Mouse (Mus musculus) kidney, embryonic 15.5 days (tissue): Measurements from ENCODE around the gene Dnm3. TPM values are rescaled to one million over a fixed set of nuclear protein-coding genes. Genes with fewer than 3 reads are reported as not detected.

Source experiments
- ATAC-seq: fragments of 200-750 bp; cut with Nextera tagmentation; replicated peaks from 2 replicates; pipeline ENCODE4 v1.8.0; 2017; ENCODE audit warnings: moderate TSS enrichment; ENCODE audit not compliant: low FRiP score
- H3K27ac ChIP-seq: fragments of 300-500 bp; sonication (generic); 2 replicates; pipeline ENCODE4 v1.5.1; 2015; ENCODE audit warnings: mild to moderate bottlenecking, inconsistent platforms
- H3K27me3 ChIP-seq: fragments of 300-500 bp; sonication (generic); 2 replicates; pipeline ENCODE4 v1.6.1; 2015; ENCODE audit warnings: inconsistent platforms
- H3K36me3 ChIP-seq: fragments of 300-500 bp; sonication (generic); 2 replicates; pipeline ENCODE4 v1.6.1; 2015; ENCODE audit warnings: inconsistent platforms
- H3K4me1 ChIP-seq: fragments of 300-500 bp; sonication (generic); 2 replicates; pipeline ENCODE4 v1.6.1; 2015; ENCODE audit warnings: inconsistent platforms
- H3K4me2 ChIP-seq: fragments of 300-500 bp; sonication (generic); 2 replicates; pipeline ENCODE4 v1.6.1; 2015; ENCODE audit warnings: moderate library complexity, mild to moderate bottlenecking, inconsistent platforms
- H3K4me3 ChIP-seq: fragments of 300-500 bp; sonication (generic); replicated peaks from 2 replicates; pipeline ENCODE4 v1.5.1; 2015; ENCODE audit warnings: mild to moderate bottlenecking, inconsistent platforms
- H3K9ac ChIP-seq: fragments of 300-500 bp; sonication (generic); 2 replicates; pipeline ENCODE4 v1.6.1; 2015; ENCODE audit warnings: mild to moderate bottlenecking, inconsistent platforms
- H3K9me3 ChIP-seq: fragments of 300-500 bp; sonication (generic); replicated peaks from 2 replicates; pipeline ENCODE4 v1.6.1; 2016; ENCODE audit warnings: inconsistent platforms
- WGBS: fragments of 180-500 bp; shearing (Covaris S2); methylation state at CpG from one replicate; pipeline ENCODE4 v1.1.7; 2015; ENCODE audit warnings: mixed read lengths; 5-methylcytosine and 5-hydroxymethylcytosine counted together
- polyA plus RNA-seq: library from polyadenylated mRNA; unstranded; fragments of >200 nt; fragmentation: Nextera tagmentation; extraction: Ambion mirVana; gene quantifications from 2 replicates; pipeline ENCODE4 v1.2.1, GENCODE M21; 2015

Gene Dnm3
- polyA plus RNA-seq, 1 experiment from 2014 or later: 7.6 TPM

GRCm38 (mm10) chr1:162108181-162108671 is 369.6 kb downstream of the Dnm3 start:
- no peak for ATAC-seq
- H3K27ac ChIP-seq: no peak overlapping the region
- WGBS: 84% methylated on average over 7 of the region's 7 CpGs

GRCm38 (mm10) chr1:162107011-162107606 is 370.7 kb downstream of the Dnm3 start:
- Histone ChIP-seq H3K9ac (no peak overlapping the region), H3K4me2 (no peak overlapping the region), H3K4me3 (no peak overlapping the region), H3K27me3 (no peaks in the 10 kb centered on the region), H3K9me3 (no peaks in the 10 kb centered on the region), H3K36me3 (no peaks in the 10 kb centered on the region), H3K4me1 (no peaks in the 10 kb centered on the region), H3K27ac (no peak overlapping the region)
- no peak for ATAC-seq
- 79% methylated on average over 4 of the region's 4 CpGs for WGBS

More at GRCm38 (mm10) chr1:162108181-162108671, 369.6 kb downstream of the Dnm3 start:
- Histone ChIP-seq H3K4me1 (no peaks in the 10 kb centered on the region), H3K36me3 (no peaks in the 10 kb centered on the region), H3K4me2 (no peak overlapping the region), H3K27me3 (no peaks in the 10 kb centered on the region), H3K9ac (no peak overlapping the region), H3K9me3 (no peaks in the 10 kb centered on the region), H3K4me3 (no peak overlapping the region)

GRCm38 (mm10) chr1:162100961-162101830 is 376.6 kb downstream of the Dnm3 start:
- no peaks in the 10 kb centered on the region for H3K9me3 ChIP-seq
- ATAC-seq: no peak
- H3K27ac ChIP-seq: no peak overlapping the region; the same call in 1 of the 2 replicates
- no peak overlapping the region for H3K9ac ChIP-seq
- no peaks in the 10 kb centered on the region for H3K27me3 ChIP-seq
- 71% methylated on average over 10 of the region's 10 CpGs for WGBS
- H3K4me2 ChIP-seq: no peak overlapping the region
- H3K4me3 ChIP-seq: no peak overlapping the region
- H3K36me3 ChIP-seq: no peaks in the 10 kb centered on the region
- no peaks in the 10 kb centered on the region for H3K4me1 ChIP-seq

GRCm38 (mm10) chr1:162100033-162100820 is 377.6 kb downstream of the Dnm3 start:
- Histone ChIP-seq H3K4me1 (no peaks in the 10 kb centered on the region), H3K27ac (no peak overlapping the region; the same call in 1 of the 2 replicates), H3K4me2 (no peak overlapping the region), H3K9ac (no peak overlapping the region), H3K4me3 (no peak overlapping the region), H3K36me3 (no peaks in the 10 kb centered on the region), H3K9me3 (no peaks in the 10 kb centered on the region), H3K27me3 (no peaks in the 10 kb centered on the region)
- no peak for ATAC-seq
- WGBS: 69% methylated on average over 7 of the region's 7 CpGs

- Histone ChIP-seq H3K36me3 (no peaks in the 10 kb centered on the region), H3K4me3 (no peak overlapping the region), H3K4me1 (peaks cover 2% of the 10 kb centered on the region), H3K4me2 (no peak overlapping the region), H3K9me3 (no peaks in the 10 kb centered on the region), H3K9ac (no peak overlapping the region), H3K27ac (no peak overlapping the region), H3K27me3 (no peaks in the 10 kb centered on the region)
- 69% methylated on average over 3 of the region's 3 CpGs for WGBS
- ATAC-seq: no peak
Observed at GRCm38 (mm10) chr1:162099203-162099602, 378.6 kb downstream of the Dnm3 start.

GRCm38 (mm10) chr1:162094523-162095272 is 383.1 kb downstream of the Dnm3 start:
- H3K4me2 ChIP-seq: no peak overlapping the region
- H3K27me3 ChIP-seq: no peaks in the 10 kb centered on the region
- peak overlapping the region; percentile 62 for H3K27ac ChIP-seq
- H3K9me3 ChIP-seq: no peaks in the 10 kb centered on the region
- H3K4me3 ChIP-seq: no peak overlapping the region
- 56% methylated on average over 8 of the region's 8 CpGs for WGBS
- H3K4me1 ChIP-seq: peaks cover 16% of the 10 kb centered on the region
- no peak for ATAC-seq
- no peaks in the 10 kb centered on the region for H3K36me3 ChIP-seq
- no peak overlapping the region for H3K9ac ChIP-seq

- ATAC-seq: peak; percentile 77
- no peaks in the 10 kb centered on the region for H3K9me3 ChIP-seq
- H3K4me1 ChIP-seq: peaks cover 16% of the 10 kb centered on the region
- H3K4me3 ChIP-seq: no peak overlapping the region
- no peak overlapping the region for H3K9ac ChIP-seq
- H3K27me3 ChIP-seq: no peaks in the 10 kb centered on the region
- peak overlapping the region; percentile 62 for H3K27ac ChIP-seq
- WGBS: 24% methylated on average over 9 of the region's 9 CpGs
- H3K36me3 ChIP-seq: no peaks in the 10 kb centered on the region
- no peak overlapping the region for H3K4me2 ChIP-seq
Observed at GRCm38 (mm10) chr1:162093806-162094522, 383.9 kb downstream of the Dnm3 start.

- no peak for ATAC-seq
- peak overlapping the region; percentile 45; the same call in 1 of the 2 replicates for H3K27ac ChIP-seq
- H3K4me3 ChIP-seq: no peak overlapping the region
- H3K27me3 ChIP-seq: no peaks in the 10 kb centered on the region
- WGBS: 63% methylated on average over 3 of the region's 3 CpGs
- peaks cover 16% of the 10 kb centered on the region for H3K4me1 ChIP-seq
- H3K9ac ChIP-seq: no peak overlapping the region
- H3K4me2 ChIP-seq: no peak overlapping the region
- H3K36me3 ChIP-seq: no peaks in the 10 kb centered on the region
- H3K9me3 ChIP-seq: no peaks in the 10 kb centered on the region
Observed at GRCm38 (mm10) chr1:162092899-162093659, 384.8 kb downstream of the Dnm3 start.

- ATAC-seq: no peak
- no peaks in the 10 kb centered on the region for H3K36me3 ChIP-seq
Observed at GRCm38 (mm10) chr1:162092401-162092800, 385.4 kb downstream of the Dnm3 start.

GRCm38 (mm10) chr1:162083886-162084478 is 393.9 kb downstream of the Dnm3 start:
- H3K4me2 ChIP-seq: no peak overlapping the region
- no peak for ATAC-seq
- peaks cover 8% of the 10 kb centered on the region; the same call in 1 of the 2 replicates for H3K4me1 ChIP-seq
- H3K27me3 ChIP-seq: no peaks in the 10 kb centered on the region
- no peaks in the 10 kb centered on the region for H3K36me3 ChIP-seq
- no peaks in the 10 kb centered on the region for H3K9me3 ChIP-seq
- H3K4me3 ChIP-seq: no peak overlapping the region
- WGBS: 35% methylated on average over 9 of the region's 9 CpGs
- H3K9ac ChIP-seq: no peak overlapping the region
- H3K27ac ChIP-seq: peak overlapping the region; percentile 56

More at GRCm38 (mm10) chr1:162092401-162092800, 385.4 kb downstream of the Dnm3 start:
- Histone ChIP-seq H3K4me1 (peaks cover 16% of the 10 kb centered on the region), H3K9ac (no peak overlapping the region), H3K4me2 (no peak overlapping the region), H3K27ac (no peak overlapping the region), H3K4me3 (no peak overlapping the region), H3K27me3 (no peaks in the 10 kb centered on the region), H3K9me3 (no peaks in the 10 kb centered on the region)
- 88% methylated on average over 8 of the region's 8 CpGs for WGBS
